Mouse (Mus musculus): ENCODE data around the gene Tmem11. TPM values are rescaled to one million over a fixed set of nuclear protein-coding genes. Genes with fewer than 3 reads are reported as not detected.

The Tmem11 gene
- polyA plus RNA-seq, 1 experiment: 1.8 TPM

DNA sequence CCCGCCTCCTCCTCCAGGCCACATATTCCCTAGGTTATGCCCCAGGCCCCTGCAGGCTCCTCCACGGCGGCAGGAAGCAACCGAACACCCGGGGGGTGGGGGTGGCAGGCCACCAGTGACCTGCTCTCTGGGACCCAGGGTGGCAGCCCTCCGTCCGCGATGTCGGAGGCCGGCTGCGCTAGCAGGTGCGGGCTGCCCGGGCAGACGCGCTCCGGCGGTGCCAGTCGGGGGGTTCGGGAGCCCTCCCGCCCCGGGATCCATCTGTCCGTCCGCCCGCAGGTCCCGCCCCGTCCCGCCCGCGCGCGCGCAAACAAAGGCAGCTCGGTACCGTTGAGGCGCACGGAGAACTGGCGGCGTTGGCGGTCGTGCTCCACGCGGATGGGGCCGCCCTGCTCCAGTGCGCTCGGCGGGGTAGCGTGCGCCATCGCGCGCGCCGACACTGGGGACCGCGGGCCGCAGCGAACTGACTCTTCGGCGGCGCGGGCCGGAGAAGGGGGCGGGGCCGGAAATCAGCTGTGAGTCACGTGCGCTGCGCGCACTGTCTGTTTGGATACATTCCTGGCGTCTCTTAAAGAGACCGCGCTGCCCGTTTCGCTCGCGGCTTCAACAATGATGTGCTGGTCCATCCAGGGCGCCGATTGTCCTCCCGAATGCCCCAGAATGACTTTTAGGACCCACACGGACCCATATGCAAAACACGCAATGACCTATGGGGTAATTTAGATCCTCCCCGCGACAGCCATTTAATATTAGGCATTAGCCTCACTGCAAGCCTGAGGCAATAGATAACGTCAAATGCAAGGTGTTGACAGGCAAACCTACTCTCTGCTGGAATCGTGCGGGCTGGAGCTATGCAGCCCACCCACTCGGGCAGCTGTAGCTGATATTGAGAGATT lies 34.5 kb upstream of the Tmem11 start:
- Histone ChIP-seq H3K4me3 (replicated peaks) (peak overlapping the region; percentile 86), H3K4me1 (ENCODE audit: control insufficient read depth) (peaks cover 80% of the 10 kb centered on the region), H3K9me3 (ENCODE audit: control insufficient read depth, low read length) (no peaks in the 10 kb centered on the region), H3K27me3 (ENCODE audit: control insufficient read depth) (no peaks in the 10 kb centered on the region), H3K36me3 (ENCODE audit: control insufficient read depth) (peaks cover 34% of the 10 kb centered on the region)
- peak; percentile 80 for TF ChIP-seq GATA1 (IDR thresholded peaks at IDR 0.05; ENCODE audit: low read length)
- peak; percentile 63 for TF ChIP-seq TAL1 (IDR thresholded peaks at IDR 0.05; ENCODE audit: low read length)

DNA sequence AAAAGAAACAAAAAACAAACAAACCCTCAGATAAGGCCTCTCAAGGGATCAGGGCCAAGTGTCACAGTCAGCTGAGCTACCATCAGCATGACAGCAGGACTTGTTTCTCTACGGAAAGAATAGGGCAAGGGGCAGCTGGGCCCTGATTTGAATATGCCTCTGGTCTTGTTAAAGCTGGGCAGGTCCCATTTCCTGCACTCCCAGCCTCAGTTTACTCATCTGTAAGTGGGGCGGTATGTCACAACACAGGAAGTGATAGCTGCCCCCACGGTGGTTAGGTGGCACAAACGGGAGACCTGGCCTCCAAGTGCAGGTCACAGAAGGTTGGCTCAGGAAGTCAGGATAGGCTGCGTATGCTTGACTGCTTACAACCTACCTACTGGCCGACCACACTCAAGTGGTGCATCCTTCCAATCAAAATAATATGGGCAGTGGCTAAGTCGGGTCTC lies 33.5 kb upstream of the Tmem11 start:
- H3K27me3 ChIP-seq (ENCODE audit: control insufficient read depth): no peaks in the 10 kb centered on the region
- H3K36me3 ChIP-seq (ENCODE audit: control insufficient read depth): peaks cover 41% of the 10 kb centered on the region
- peaks cover 83% of the 10 kb centered on the region for H3K4me1 ChIP-seq (ENCODE audit: control insufficient read depth)
- H3K4me3 ChIP-seq (replicated peaks): peak overlapping the region; percentile 86
- no peaks in the 10 kb centered on the region for H3K9me3 ChIP-seq (ENCODE audit: control insufficient read depth, low read length)
- TF ChIP-seq TAL1 (IDR thresholded peaks at IDR 0.05; ENCODE audit: low read length) (no peak), GATA1 (IDR thresholded peaks at IDR 0.05; ENCODE audit: low read length) (no peak)

DNA sequence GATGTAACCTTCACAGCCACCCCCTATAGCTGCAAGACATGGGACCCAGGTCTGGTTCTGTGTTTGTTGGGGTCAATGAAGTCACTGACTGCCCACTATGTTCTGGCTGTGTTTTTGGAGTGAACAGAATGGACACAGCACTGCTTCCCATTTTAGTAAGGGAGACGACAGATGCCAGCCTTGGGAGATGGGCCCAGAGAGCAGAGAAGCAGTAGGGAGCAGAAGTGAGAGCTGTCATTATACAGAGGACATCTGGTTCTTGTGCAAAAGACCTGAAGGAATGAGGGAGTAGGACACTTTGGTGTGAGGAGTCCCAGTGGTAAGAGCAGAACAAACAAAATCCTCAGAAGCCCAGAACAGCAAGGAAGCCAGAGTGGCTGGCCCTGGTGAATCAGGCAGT lies 30.6 kb upstream of the Tmem11 start:
- Histone ChIP-seq H3K27me3 (ENCODE audit: control insufficient read depth) (no peaks in the 10 kb centered on the region), H3K4me1 (ENCODE audit: control insufficient read depth) (peaks cover 73% of the 10 kb centered on the region), H3K36me3 (ENCODE audit: control insufficient read depth) (peaks cover 70% of the 10 kb centered on the region), H3K9me3 (ENCODE audit: control insufficient read depth, low read length) (no peaks in the 10 kb centered on the region), H3K4me3 (replicated peaks) (no peak overlapping the region)
- TF ChIP-seq TAL1 (IDR thresholded peaks at IDR 0.05; ENCODE audit: low read length): no peak
- no peak for TF ChIP-seq GATA1 (IDR thresholded peaks at IDR 0.05; ENCODE audit: low read length)

DNA sequence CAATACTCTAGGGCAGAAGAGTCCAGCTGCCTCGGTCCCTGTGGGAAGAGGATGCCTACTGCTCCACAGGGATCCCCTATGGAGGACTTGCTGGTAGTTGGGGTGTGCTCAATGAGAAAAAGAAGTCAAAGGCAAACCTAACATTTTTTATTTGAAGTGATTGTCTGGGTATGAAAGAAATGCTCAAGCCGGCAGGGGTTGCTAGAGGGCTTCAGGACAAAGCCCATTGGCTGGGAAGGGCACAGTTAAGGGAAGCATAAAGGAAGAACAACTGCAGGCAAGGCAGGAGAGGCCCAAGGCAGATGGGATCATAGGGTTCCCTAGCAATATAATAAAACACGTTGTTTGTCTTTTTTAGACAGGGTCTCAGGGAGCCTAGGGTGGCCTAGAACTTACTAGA lies 29.0 kb upstream of the Tmem11 start:
- Histone ChIP-seq H3K36me3 (ENCODE audit: control insufficient read depth) (peaks cover 86% of the 10 kb centered on the region), H3K4me3 (replicated peaks) (no peak overlapping the region), H3K27me3 (ENCODE audit: control insufficient read depth) (no peaks in the 10 kb centered on the region), H3K4me1 (ENCODE audit: control insufficient read depth) (peaks cover 62% of the 10 kb centered on the region), H3K9me3 (ENCODE audit: control insufficient read depth, low read length) (no peaks in the 10 kb centered on the region)
- TF ChIP-seq TAL1 (IDR thresholded peaks at IDR 0.05; ENCODE audit: low read length) (no peak), GATA1 (IDR thresholded peaks at IDR 0.05; ENCODE audit: low read length) (no peak)

DNA sequence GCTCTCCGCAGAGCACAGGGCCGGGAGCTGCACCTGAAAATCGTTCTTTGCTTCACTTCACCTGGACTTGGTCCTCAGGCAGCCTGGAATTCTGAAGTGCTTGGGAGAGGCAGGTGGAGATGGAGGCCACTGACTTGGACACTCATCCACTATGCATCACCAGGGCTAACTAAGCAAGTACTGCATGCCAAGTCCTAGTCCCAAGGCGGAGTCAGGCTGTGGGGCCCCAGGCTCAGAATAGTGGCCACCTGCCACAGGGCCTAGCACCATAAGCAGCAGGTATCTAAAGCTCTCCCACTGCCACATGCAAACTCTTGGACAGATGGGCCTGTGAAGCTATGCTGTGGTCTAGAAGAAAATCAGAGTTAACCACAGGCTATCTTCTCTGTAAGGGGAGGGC lies 27.4 kb upstream of the Tmem11 start:
- Histone ChIP-seq H3K27me3 (ENCODE audit: control insufficient read depth) (no peaks in the 10 kb centered on the region), H3K4me3 (replicated peaks) (no peak overlapping the region), H3K9me3 (ENCODE audit: control insufficient read depth, low read length) (no peaks in the 10 kb centered on the region), H3K4me1 (ENCODE audit: control insufficient read depth) (peaks cover 53% of the 10 kb centered on the region), H3K36me3 (ENCODE audit: control insufficient read depth) (peaks cover 78% of the 10 kb centered on the region)
- TF ChIP-seq TAL1 (IDR thresholded peaks at IDR 0.05; ENCODE audit: low read length) (no peak), GATA1 (IDR thresholded peaks at IDR 0.05; ENCODE audit: low read length) (no peak)

DNA sequence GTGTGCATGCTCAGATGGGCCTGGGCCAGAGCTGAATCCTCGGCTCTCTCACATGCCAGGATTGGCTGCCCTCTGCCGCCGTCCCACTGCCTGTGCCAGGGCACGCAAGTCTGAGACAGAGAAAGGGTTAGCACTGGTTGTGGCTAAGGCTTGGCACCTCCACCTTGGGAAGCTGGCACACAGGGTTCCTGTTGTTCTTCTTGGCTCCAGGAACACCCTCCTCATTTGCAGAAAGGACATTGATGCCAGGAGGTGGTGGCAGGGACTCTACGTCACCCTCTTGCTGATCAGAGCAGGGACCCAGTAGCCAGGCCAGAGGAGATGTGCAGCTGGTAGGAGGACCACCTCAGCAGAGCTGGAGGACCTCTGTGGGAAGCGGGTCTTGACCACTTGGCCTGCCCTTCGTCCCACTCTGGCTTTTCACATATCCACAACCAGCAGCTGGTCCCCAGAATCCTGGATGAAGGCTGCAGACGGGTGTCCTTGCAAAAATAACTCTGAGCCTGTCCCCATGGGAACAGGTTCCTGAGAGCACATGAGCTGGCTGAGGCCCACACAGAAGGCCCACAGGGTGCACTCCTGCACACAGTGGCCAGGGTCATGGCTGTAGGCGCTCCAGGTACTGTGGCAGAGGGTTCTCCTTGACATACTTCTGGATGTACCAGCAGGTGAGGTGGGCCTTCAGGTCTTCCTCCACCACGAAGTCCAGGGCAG lies 26.5 kb upstream of the Tmem11 start:
- Histone ChIP-seq H3K27me3 (ENCODE audit: control insufficient read depth) (no peaks in the 10 kb centered on the region), H3K4me3 (replicated peaks) (no peak overlapping the region), H3K4me1 (ENCODE audit: control insufficient read depth) (peaks cover 45% of the 10 kb centered on the region), H3K9me3 (ENCODE audit: control insufficient read depth, low read length) (no peaks in the 10 kb centered on the region), H3K36me3 (ENCODE audit: control insufficient read depth) (peaks cover 71% of the 10 kb centered on the region)
- TF ChIP-seq TAL1 (IDR thresholded peaks at IDR 0.05; ENCODE audit: low read length) (no peak), GATA1 (IDR thresholded peaks at IDR 0.05; ENCODE audit: low read length) (no peak)

DNA sequence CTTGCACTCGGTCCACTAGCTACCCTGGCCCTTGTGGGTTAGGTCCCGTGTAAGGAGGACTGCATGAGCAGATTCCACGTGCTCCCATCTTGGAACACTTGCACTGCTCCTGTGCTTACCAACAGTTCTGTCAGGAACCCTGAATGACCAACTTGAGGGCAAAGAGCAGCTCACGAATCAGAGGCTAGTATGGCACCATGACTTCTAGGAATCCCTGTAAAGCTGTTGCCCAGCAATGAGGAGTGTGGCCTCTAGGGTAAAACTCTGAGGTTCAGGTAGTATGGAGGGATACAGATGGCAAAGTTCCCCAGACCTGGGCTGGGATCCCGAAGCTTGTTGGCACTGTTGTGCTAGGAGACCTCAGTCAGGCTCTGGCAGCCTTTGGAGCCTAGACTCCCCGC lies 24.6 kb upstream of the Tmem11 start:
- H3K36me3 ChIP-seq (ENCODE audit: control insufficient read depth): peaks cover 54% of the 10 kb centered on the region
- no peak for TF ChIP-seq TAL1 (IDR thresholded peaks at IDR 0.05; ENCODE audit: low read length)
- TF ChIP-seq GATA1 (IDR thresholded peaks at IDR 0.05; ENCODE audit: low read length): no peak
- H3K27me3 ChIP-seq (ENCODE audit: control insufficient read depth): peaks cover under 1% of the 10 kb centered on the region; the same call in 1 of the 2 replicates
- H3K9me3 ChIP-seq (ENCODE audit: control insufficient read depth, low read length): no peaks in the 10 kb centered on the region
- H3K4me3 ChIP-seq (replicated peaks): no peak overlapping the region
- peaks cover 29% of the 10 kb centered on the region for H3K4me1 ChIP-seq (ENCODE audit: control insufficient read depth)

DNA sequence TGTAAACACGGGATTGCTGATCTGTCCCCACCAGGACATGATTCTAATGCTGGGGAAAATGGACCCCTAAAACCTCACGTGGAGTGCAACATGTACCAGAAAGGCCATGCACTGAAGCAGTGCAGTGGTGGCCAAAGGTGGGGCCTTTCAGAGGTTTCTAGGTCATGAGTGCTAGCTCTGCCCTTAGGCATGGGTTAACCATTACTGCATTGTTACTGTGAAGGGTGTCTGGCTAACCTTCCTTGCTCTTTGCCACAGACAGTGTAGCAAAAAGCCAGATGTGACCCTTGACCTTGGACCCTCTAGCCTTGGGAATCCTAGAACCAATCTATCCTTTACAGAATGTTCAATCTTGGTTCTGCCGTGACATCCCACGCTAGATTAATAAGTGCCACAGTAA lies 23.4 kb upstream of the Tmem11 start:
- no peak overlapping the region for H3K4me3 ChIP-seq (replicated peaks)
- peaks cover 20% of the 10 kb centered on the region for H3K4me1 ChIP-seq (ENCODE audit: control insufficient read depth)
- no peaks in the 10 kb centered on the region for H3K9me3 ChIP-seq (ENCODE audit: control insufficient read depth, low read length)
- peaks cover 2% of the 10 kb centered on the region; the same call in 1 of the 2 replicates for H3K27me3 ChIP-seq (ENCODE audit: control insufficient read depth)
- TF ChIP-seq GATA1 (IDR thresholded peaks at IDR 0.05; ENCODE audit: low read length) (no peak), TAL1 (IDR thresholded peaks at IDR 0.05; ENCODE audit: low read length) (no peak)
- peaks cover 45% of the 10 kb centered on the region for H3K36me3 ChIP-seq (ENCODE audit: control insufficient read depth)

DNA sequence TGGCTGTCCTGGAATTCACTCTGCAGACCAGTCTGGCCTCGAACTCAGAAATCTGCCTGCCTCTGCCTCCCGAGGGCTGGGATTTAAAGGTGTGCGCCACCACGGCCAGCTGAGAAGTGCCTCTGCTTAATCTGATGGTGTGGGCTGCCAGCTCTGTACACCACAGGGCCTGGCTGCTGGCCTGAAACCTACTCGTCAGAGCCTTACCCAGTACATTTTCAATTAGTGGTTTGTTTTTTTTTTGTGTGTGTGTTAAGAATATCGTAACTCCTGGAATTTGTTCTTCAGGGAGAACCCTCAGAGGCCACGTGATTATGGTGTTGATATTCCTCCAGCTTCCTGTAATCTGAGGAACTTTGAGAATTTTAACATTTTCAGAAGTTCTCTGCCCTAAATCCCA lies 22.9 kb upstream of the Tmem11 start:
- TF ChIP-seq TAL1 (IDR thresholded peaks at IDR 0.05; ENCODE audit: low read length) (no peak), GATA1 (IDR thresholded peaks at IDR 0.05; ENCODE audit: low read length) (no peak)
- Histone ChIP-seq H3K9me3 (ENCODE audit: control insufficient read depth, low read length) (no peaks in the 10 kb centered on the region), H3K4me3 (replicated peaks) (no peak overlapping the region), H3K4me1 (ENCODE audit: control insufficient read depth) (peaks cover 19% of the 10 kb centered on the region), H3K36me3 (ENCODE audit: control insufficient read depth) (peaks cover 41% of the 10 kb centered on the region), H3K27me3 (ENCODE audit: control insufficient read depth) (peaks cover 7% of the 10 kb centered on the region)
